Mouse (Mus musculus) hindbrain, embryonic 16.5 days (tissue): ENCODE measurements around the gene Commd7. TPM values are rescaled to one million over a fixed set of nuclear protein-coding genes. Genes with fewer than 3 reads are reported as not detected.

Experiments
- ATAC-seq: fragments of 200-750 bp; cut with Nextera tagmentation; 2 replicates; pipeline ENCODE4 v1.8.0; 2017; ENCODE audit warnings: moderate TSS enrichment, moderate library complexity
- H3K27ac ChIP-seq: fragments of 300-500 bp; sonication (generic); 2 replicates; pipeline ENCODE4 v1.5.1; 2014; ENCODE audit warnings: low read depth, mild to moderate bottlenecking, control low read depth, low read length, moderate library complexity
- H3K27me3 ChIP-seq: fragments of 300-500 bp; sonication (generic); replicated peaks from 2 replicates; pipeline ENCODE4 v1.6.1; 2014; ENCODE audit warnings: low read length; ENCODE audit not compliant: control insufficient read depth, insufficient read depth
- H3K36me3 ChIP-seq: fragments of 300-500 bp; sonication (generic); 2 replicates; pipeline ENCODE4 v1.6.1; 2014; ENCODE audit warnings: mild to moderate bottlenecking, low read length, moderate library complexity, mixed read lengths; ENCODE audit not compliant: control insufficient read depth, insufficient read depth
- H3K4me1 ChIP-seq: fragments of 300-500 bp; sonication (generic); 2 replicates; pipeline ENCODE4 v1.6.1; 2014; ENCODE audit warnings: low read depth, low read length; ENCODE audit not compliant: control insufficient read depth, insufficient read depth
- H3K4me2 ChIP-seq: fragments of 300-500 bp; sonication (generic); 2 replicates; pipeline ENCODE4 v1.6.1; 2014; ENCODE audit warnings: mild to moderate bottlenecking, low read length, control low read depth, moderate library complexity
- H3K4me3 ChIP-seq: fragments of 300-500 bp; sonication (generic); 2 replicates; pipeline ENCODE4 v1.5.1; 2014; ENCODE audit warnings: mild to moderate bottlenecking, low read length, control low read depth, moderate library complexity
- H3K9ac ChIP-seq: fragments of 300-500 bp; sonication (generic); 2 replicates; pipeline ENCODE4 v1.6.1; 2014; ENCODE audit warnings: low read depth, mild to moderate bottlenecking, control low read depth, low read length, moderate library complexity
- H3K9me3 ChIP-seq: fragments of 300-500 bp; sonication (generic); 2 replicates; pipeline ENCODE4 v1.6.1; 2014; ENCODE audit warnings: mild to moderate bottlenecking, low read length, moderate library complexity; ENCODE audit not compliant: control insufficient read depth
- WGBS: fragments of 180-500 bp; shearing (Covaris S2); extraction: QIAGEN DNeasy Blood & Tissue Kit; methylation state at CpG from one replicate; pipeline ENCODE4 v1.1.7; 2014; 5-methylcytosine and 5-hydroxymethylcytosine counted together
- polyA plus RNA-seq: library from polyadenylated mRNA; unstranded; fragments of >200 nt; fragmentation: Nextera tagmentation; extraction: Ambion mirVana; gene quantifications from 2 replicates; pipeline ENCODE4 v1.2.1, GENCODE M21; 2015

The Commd7 gene
- polyA plus RNA-seq, 1 experiment from 2014 or later = 94.7 TPM

DNA sequence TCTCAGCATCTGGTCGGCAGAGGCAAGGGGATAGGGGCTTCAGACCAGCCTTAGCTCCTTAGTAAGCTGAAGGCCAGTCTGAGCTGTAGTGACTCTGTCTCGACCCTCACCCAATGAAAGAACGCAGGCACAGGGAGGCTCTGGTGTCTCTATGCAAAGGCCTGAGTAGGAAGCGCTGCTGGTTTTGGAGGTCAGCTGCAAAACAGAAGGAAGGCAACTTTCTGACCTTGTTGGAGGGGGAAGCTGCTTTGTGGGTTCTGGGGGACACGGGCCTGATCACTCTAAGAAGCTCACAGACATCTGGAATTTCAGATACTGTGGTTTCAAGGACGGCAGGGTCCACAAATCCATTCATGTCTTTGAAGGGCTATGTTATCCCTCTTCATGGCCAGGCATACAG is 46.6 kb downstream of the Commd7 start:
- 78% methylated on average over 6 of the region's 6 CpGs for WGBS
- Histone ChIP-seq H3K9ac (no peak overlapping the region), H3K4me1 (peaks cover 5% of the 10 kb centered on the region), H3K27me3 (no peaks in the 10 kb centered on the region), H3K4me2 (no peak overlapping the region; the same call in 1 of the 2 replicates), H3K36me3 (no peaks in the 10 kb centered on the region), H3K4me3 (peak overlapping the region; percentile 18; the same call in 1 of the 2 replicates), H3K9me3 (no peaks in the 10 kb centered on the region), H3K27ac (no peak overlapping the region)
- no peak for ATAC-seq

DNA sequence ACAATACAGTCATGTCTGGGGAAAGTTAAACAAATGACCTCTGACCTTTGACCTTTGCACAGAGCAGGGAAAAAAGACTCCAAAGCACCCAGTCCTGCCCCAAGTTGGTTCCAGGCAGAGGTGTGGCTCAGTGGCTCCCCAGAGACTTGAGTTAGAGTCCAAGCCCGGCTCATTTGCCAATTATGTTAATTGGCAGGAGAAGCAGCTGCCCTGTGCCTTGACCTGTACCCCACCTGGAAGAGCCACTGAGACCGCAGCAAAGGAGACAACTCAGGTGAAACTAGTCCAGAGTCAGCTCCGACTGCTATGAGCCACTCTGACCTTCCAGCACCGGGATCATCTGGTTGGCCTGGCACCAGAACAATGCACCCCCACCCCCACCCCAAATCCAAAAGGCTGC is 48.2 kb downstream of the Commd7 start:
- no peaks in the 10 kb centered on the region for H3K36me3 ChIP-seq
- no peak for ATAC-seq
- no peak overlapping the region for H3K9ac ChIP-seq
- 72% methylated on average over 4 of the region's 4 CpGs for WGBS
- peaks cover 5% of the 10 kb centered on the region for H3K4me1 ChIP-seq
- H3K27ac ChIP-seq = no peak overlapping the region
- H3K27me3 ChIP-seq = no peaks in the 10 kb centered on the region
- H3K4me3 ChIP-seq = no peak overlapping the region
- no peaks in the 10 kb centered on the region for H3K9me3 ChIP-seq
- no peak overlapping the region for H3K4me2 ChIP-seq

DNA sequence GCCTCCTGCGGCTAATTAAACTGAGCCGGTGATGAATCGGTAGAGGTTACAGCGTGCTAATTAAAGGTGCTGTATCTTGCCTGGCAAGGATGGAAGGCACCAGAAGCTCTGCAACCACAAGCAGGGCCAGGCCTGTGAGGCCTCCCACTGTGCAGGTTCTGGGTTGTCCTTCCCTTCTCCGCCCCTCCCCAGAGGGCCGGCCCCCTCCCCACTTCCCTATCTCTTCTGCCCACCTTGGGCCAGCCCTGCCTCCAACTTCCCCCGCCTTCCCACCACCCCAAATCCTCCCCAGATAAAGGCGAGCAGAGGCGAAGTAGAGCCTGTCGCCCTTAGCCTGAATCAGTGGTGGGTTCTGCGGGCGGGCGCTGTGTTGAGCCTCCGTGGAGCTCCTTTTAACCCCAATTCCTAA is 48.9 kb downstream of the Commd7 start:
- Histone ChIP-seq H3K27me3 (no peaks in the 10 kb centered on the region), H3K9me3 (no peaks in the 10 kb centered on the region), H3K4me3 (no peak overlapping the region), H3K4me1 (peaks cover 5% of the 10 kb centered on the region), H3K4me2 (no peak overlapping the region), H3K27ac (no peak overlapping the region), H3K36me3 (no peaks in the 10 kb centered on the region), H3K9ac (no peak overlapping the region; the same call in 1 of the 2 replicates)
- 56% methylated on average over 14 of the region's 14 CpGs for WGBS
- ATAC-seq = no peak

DNA sequence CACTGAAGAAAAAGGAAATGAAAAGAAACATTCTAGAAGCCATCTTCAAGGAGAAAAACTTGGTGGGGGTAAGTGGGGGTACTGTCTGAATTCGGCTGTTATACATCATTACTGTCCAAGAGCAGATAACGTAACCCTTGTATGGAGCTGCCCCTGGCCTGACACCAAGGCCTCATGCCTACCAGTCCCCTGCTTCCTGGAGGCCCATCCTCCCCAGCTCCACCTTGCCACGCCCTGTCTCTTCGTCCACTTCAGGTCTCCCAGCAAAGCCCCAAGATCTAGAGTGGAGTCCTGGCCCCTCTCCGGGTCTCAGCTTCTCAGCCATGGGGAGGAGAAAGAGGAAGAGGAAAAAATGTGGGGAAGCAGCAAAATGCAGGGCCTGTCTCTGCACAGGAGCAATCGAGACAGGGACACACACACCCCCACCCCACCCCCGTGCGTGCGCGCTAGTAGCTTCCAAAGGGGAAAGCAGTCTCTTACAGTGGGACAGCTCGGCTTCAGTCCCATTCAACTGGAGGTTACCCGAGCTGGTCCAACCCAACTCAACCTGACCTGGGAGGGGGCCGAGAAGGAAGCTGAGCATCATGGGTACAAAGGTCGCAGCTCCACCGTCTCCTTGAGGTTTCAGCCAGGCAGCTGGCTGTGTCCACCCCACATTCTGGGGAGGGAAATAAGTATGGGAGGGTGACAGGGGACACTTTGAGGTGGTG is 49.5 kb downstream of the Commd7 start:
- H3K4me2 ChIP-seq = no peak overlapping the region
- no peak for ATAC-seq
- no peak overlapping the region for H3K9ac ChIP-seq

DNA sequence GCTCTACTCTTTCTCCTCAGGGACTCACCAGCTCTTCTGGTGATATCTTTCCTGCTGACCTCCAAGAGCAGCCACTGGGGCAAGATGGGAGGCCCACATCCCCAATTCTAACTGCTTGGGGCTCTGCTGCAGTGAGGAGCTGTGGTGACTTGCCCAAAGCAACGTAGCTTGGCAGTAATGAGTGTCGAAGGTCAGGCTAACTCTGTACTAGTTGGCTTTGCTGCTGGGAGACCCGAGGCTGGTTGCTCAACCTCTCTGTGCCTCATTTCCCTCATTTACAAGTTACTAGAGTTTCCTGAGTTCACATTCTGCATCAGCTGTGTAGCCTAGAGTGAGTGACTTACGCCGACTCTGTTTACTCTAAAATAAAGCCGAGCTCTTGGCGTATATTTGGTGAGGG is 51.2 kb downstream of the Commd7 start:
- Histone ChIP-seq H3K36me3 (no peaks in the 10 kb centered on the region), H3K9me3 (no peaks in the 10 kb centered on the region), H3K9ac (no peak overlapping the region), H3K4me2 (no peak overlapping the region), H3K4me1 (peaks cover 5% of the 10 kb centered on the region), H3K4me3 (no peak overlapping the region), H3K27me3 (no peaks in the 10 kb centered on the region), H3K27ac (no peak overlapping the region)
- WGBS = 85% methylated on average over 7 of the region's 7 CpGs
- ATAC-seq = no peak

More for the DNA sequence above, 49.5 kb downstream of the Commd7 start:
- H3K9me3 ChIP-seq = no peaks in the 10 kb centered on the region
- no peaks in the 10 kb centered on the region for H3K27me3 ChIP-seq
- 65% methylated on average over 15 of the region's 15 CpGs for WGBS
- no peak overlapping the region for H3K4me3 ChIP-seq
- H3K27ac ChIP-seq = no peak overlapping the region
- peaks cover 5% of the 10 kb centered on the region for H3K4me1 ChIP-seq
- H3K36me3 ChIP-seq = no peaks in the 10 kb centered on the region

DNA sequence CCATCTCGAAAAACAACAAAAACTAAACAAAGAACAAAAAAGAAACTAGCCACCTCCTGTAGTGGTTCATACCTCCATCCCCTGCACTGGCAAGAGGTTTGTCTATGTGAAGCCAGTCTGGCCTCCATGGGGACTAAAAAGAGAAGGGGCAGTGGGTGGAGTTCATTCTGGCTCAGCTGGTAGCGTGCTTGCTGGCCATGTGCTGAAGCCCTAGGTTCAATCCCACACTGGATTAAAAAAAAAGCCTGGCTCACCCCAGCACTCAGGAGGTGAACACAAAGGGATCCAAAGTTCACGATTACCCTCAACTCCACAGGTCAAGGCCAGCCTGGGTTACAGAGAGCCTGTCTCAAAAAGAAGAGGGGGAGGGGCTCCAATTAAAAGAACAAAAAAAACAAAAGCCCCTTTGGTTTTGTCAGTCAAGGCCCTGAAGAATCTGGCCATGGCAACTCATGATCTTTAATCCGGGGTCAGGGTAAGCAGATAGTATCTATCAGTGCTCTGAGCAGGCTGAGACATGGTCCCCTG is 52.1 kb downstream of the Commd7 start:
- WGBS = 54% methylated on average over 4 of the region's 4 CpGs

GRCm38 (mm10) chr2:153580042-153580441 is 52.5 kb downstream of the Commd7 start:
- no peak overlapping the region for H3K9ac ChIP-seq
- no peak overlapping the region for H3K4me3 ChIP-seq
- WGBS = 91% methylated on average over 3 of the region's 3 CpGs
- H3K4me1 ChIP-seq = peaks cover 3% of the 10 kb centered on the region
- no peak overlapping the region for H3K27ac ChIP-seq
- H3K27me3 ChIP-seq = no peaks in the 10 kb centered on the region
- H3K4me2 ChIP-seq = no peak overlapping the region
- no peaks in the 10 kb centered on the region for H3K36me3 ChIP-seq
- H3K9me3 ChIP-seq = no peaks in the 10 kb centered on the region
- no peak for ATAC-seq

More for the DNA sequence above, 52.1 kb downstream of the Commd7 start:
- no peak for ATAC-seq
- Histone ChIP-seq H3K4me1 (peaks cover 3% of the 10 kb centered on the region), H3K4me3 (no peak overlapping the region), H3K36me3 (no peaks in the 10 kb centered on the region), H3K27me3 (no peaks in the 10 kb centered on the region), H3K9ac (no peak overlapping the region), H3K4me2 (no peak overlapping the region), H3K9me3 (no peaks in the 10 kb centered on the region), H3K27ac (no peak overlapping the region)

- H3K27ac ChIP-seq = no peak overlapping the region
- H3K36me3 ChIP-seq = no peaks in the 10 kb centered on the region
- no peak for ATAC-seq
- H3K4me2 ChIP-seq = no peak overlapping the region
- H3K4me3 ChIP-seq = no peak overlapping the region
- H3K9ac ChIP-seq = no peak overlapping the region
- 28% methylated on average over 4 of the region's 4 CpGs for WGBS
- H3K4me1 ChIP-seq = no peaks in the 10 kb centered on the region
- no peaks in the 10 kb centered on the region for H3K9me3 ChIP-seq
- H3K27me3 ChIP-seq = no peaks in the 10 kb centered on the region
Observed at GRCm38 (mm10) chr2:153577122-153577521, 55.5 kb downstream of the Commd7 start.

GRCm38 (mm10) chr2:153576150-153576549 is 56.4 kb downstream of the Commd7 start:
- no peaks in the 10 kb centered on the region for H3K4me1 ChIP-seq

More at GRCm38 (mm10) chr2:153576150-153576549, 56.4 kb downstream of the Commd7 start:
- WGBS = 87% methylated on average over 3 of the region's 3 CpGs
- Histone ChIP-seq H3K4me2 (no peak overlapping the region), H3K9me3 (no peaks in the 10 kb centered on the region), H3K27ac (no peak overlapping the region), H3K4me3 (no peak overlapping the region), H3K9ac (no peak overlapping the region), H3K36me3 (no peaks in the 10 kb centered on the region), H3K27me3 (no peaks in the 10 kb centered on the region)
- no peak for ATAC-seq
